Mouse (Mus musculus): ENCODE results near the gene Vps53.
A peak's percentile ranks its signal among the peaks of the same experiment; 100 is the strongest.
"Not testable (repeated sequence)": the region's sequence is repeated elsewhere in the genome, so short reads cannot be mapped to it uniquely, and the experiment has no call there.

Vps53 gene

GRCm38 (mm10) chr11:76010838-76011624 lies 168.4 kb downstream of the Vps53 start:
- DNase-seq, result no peak

DNA sequence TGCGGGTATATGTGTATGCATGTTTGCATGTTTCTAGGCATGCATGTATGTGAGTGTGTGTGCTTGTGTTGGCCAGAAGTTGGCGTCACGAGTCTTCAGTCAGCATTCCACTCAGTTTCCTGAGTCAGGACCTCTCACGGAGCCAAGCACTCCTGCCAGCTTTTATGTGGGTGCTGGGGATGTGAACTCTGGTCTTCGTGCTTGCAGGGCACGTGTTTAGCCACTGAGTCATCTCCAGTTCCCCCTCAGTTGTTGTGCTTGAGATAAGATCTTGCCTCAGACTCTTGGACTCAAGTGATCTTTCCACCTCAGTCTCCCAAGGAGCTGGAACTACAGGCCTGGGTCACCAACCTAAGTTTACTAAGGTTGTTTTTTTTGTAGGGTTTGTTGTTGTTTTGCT lies 170.3 kb downstream of the Vps53 start:
- DNase-seq, result no peak

DNA sequence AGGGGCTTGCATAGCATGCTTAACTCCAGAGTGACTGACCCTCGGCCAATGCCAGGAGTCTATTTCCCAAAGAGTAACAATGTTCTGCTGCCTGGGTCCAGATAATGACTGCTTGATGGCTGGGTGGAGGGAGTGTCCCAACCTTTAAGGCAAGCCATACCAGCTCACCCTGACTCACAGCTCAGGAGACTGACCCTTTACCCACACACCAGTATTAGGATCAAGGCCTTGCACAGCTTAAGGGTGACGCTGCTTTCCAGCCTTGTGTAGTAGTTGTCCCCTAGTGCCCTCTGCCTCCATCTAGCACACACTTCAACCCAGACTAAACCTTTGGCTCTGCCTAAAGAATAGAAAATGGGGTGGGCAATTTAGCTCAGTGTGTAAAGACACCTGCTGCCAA lies 171.3 kb downstream of the Vps53 start:
- DNase-seq, result no peak

DNA sequence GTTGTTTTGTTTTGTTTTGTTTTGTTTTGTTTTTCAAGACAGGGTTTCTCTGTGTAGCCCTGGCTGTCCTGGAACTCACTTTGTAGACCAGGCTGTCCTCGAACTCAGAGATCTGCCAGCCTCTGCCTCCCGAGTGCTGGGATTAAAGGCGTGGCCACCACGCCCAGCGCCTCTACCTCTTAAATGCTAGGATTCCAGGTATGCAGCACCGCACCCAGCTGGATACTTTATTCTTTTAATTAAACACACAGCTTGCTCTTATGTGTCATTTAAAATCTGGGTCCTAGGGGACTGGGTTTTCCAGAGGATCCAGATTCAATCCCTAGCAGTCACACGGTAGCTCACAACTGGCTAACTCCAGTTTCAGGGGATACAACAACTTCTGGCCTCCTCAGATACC lies 175.2 kb downstream of the Vps53 start:
- not testable (repeated sequence) for DNase-seq

GRCm38 (mm10) chr11:76001237-76001878 lies 178.1 kb downstream of the Vps53 start:
- no peak for DNase-seq

- DNase-seq, result no peak
Measured at GRCm38 (mm10) chr11:76000701-76001100, 178.7 kb downstream of the Vps53 start.

- peak; percentile 95 for DNase-seq
Measured at GRCm38 (mm10) chr11:75999440-76000155, 179.8 kb downstream of the Vps53 start, which contains the start of gene 1700016K19Rik. TSS of gene 1700016K19Rik (plus strand) at chr11:75999912.
